Mouse (Mus musculus) limb, embryonic 11.5 days (tissue): ENCODE results near the gene Oscp1. TPM values are rescaled to one million over a fixed set of nuclear protein-coding genes. Genes with fewer than 3 reads are reported as not detected.

Experiments used
- ATAC-seq: fragments of 200-750 bp; cut with Nextera tagmentation; 2 replicates; pipeline ENCODE4 v1.8.0; 2017; ENCODE audit warnings: low read depth; ENCODE audit not compliant: insufficient number of reproducible peaks, low FRiP score, low TSS enrichment
- DNase-seq: peaks from one replicate; pipeline ENCODE4 v3.0.0-alpha.2; 2015; ENCODE audit warnings: low spot score
- H3K27ac ChIP-seq: fragments of 300-500 bp; sonication (generic); replicated peaks from 2 replicates; pipeline ENCODE4 v1.5.1; 2014; ENCODE audit warnings: low read depth, mild to moderate bottlenecking, low read length
- H3K27me3 ChIP-seq: fragments of 300-500 bp; sonication (generic); 2 replicates; pipeline ENCODE4 v1.6.1; 2014; ENCODE audit warnings: mild to moderate bottlenecking, low read length, mixed read lengths; ENCODE audit not compliant: control insufficient read depth, insufficient read depth
- H3K36me3 ChIP-seq: fragments of 300-500 bp; sonication (generic); 2 replicates; pipeline ENCODE4 v1.6.1; 2014; ENCODE audit warnings: mild to moderate bottlenecking, low read length, moderate library complexity, mixed read lengths; ENCODE audit not compliant: control insufficient read depth, insufficient read depth
- H3K4me1 ChIP-seq: fragments of 300-500 bp; sonication (generic); 2 replicates; pipeline ENCODE4 v1.6.1; 2014; ENCODE audit warnings: low read length, mixed read lengths; ENCODE audit not compliant: control insufficient read depth, insufficient read depth
- H3K4me2 ChIP-seq: fragments of 300-500 bp; sonication (generic); 2 replicates; pipeline ENCODE4 v1.6.1; 2014; ENCODE audit warnings: low read depth, mild to moderate bottlenecking, moderate library complexity; ENCODE audit not compliant: severe bottlenecking
- H3K4me3 ChIP-seq: fragments of 300-500 bp; sonication (generic); 2 replicates; pipeline ENCODE4 v1.5.1; 2014; ENCODE audit warnings: low read depth, low read length
- H3K9ac ChIP-seq: fragments of 300-500 bp; sonication (generic); 2 replicates; pipeline ENCODE4 v1.6.1; 2014; ENCODE audit warnings: mild to moderate bottlenecking, low read length
- H3K9me3 ChIP-seq: fragments of 300-500 bp; sonication (generic); 2 replicates; pipeline ENCODE4 v1.6.1; 2016; ENCODE audit warnings: low read length; ENCODE audit not compliant: control insufficient read depth
- WGBS: fragments of 180-500 bp; shearing (Covaris S2); extraction: QIAGEN DNeasy Blood & Tissue Kit; methylation state at CpG from one replicate; pipeline ENCODE4 v1.1.7; 2014; 5-methylcytosine and 5-hydroxymethylcytosine counted together
- polyA plus RNA-seq: library from polyadenylated mRNA; unstranded; fragments of >200 nt; fragmentation: Nextera tagmentation; extraction: Ambion mirVana; gene quantifications from 2 replicates; pipeline ENCODE4 v1.2.1, GENCODE M21; 2014

The Oscp1 gene
- polyA plus RNA-seq, 1 experiment from 2014 or later = 20.1 TPM

- ATAC-seq (no peak), DNase-seq (no peak)
- no peak overlapping the region for H3K4me3 ChIP-seq
- H3K4me1 ChIP-seq = peaks cover 28% of the 10 kb centered on the region
- H3K4me2 ChIP-seq = peak overlapping the region; percentile 25; the same call in 1 of the 2 replicates
- no peaks in the 10 kb centered on the region for H3K27me3 ChIP-seq
- H3K27ac ChIP-seq = peak overlapping the region; percentile 68; the same call in 1 of the 2 replicates
- 34% methylated on average over 7 of the region's 7 CpGs for WGBS
- no peaks in the 10 kb centered on the region for H3K36me3 ChIP-seq
- no peaks in the 10 kb centered on the region for H3K9me3 ChIP-seq
- H3K9ac ChIP-seq = peak overlapping the region; percentile 40; the same call in 1 of the 2 replicates
Observed at GRCm38 (mm10) chr4:126111153-126111549, 52.8 kb downstream of the Oscp1 start.

GRCm38 (mm10) chr4:126113243-126113642, 54.9 kb downstream of the Oscp1 start:
- DNase-seq (no peak), ATAC-seq (no peak)
- Histone ChIP-seq H3K4me2 (no peak overlapping the region), H3K4me1 (peaks cover 25% of the 10 kb centered on the region), H3K9me3 (no peaks in the 10 kb centered on the region), H3K4me3 (no peak overlapping the region), H3K9ac (no peak overlapping the region), H3K27me3 (no peaks in the 10 kb centered on the region), H3K36me3 (no peaks in the 10 kb centered on the region; the same call in 1 of the 2 replicates), H3K27ac (no peak overlapping the region)
- WGBS = 87% methylated on average over 4 of the region's 4 CpGs

- peak; percentile 64 for DNase-seq
- no peak for ATAC-seq
- Histone ChIP-seq H3K36me3 (no peaks in the 10 kb centered on the region; the same call in 1 of the 2 replicates), H3K27me3 (no peaks in the 10 kb centered on the region), H3K9ac (no peak overlapping the region), H3K27ac (no peak overlapping the region), H3K4me3 (no peak overlapping the region), H3K9me3 (no peaks in the 10 kb centered on the region), H3K4me2 (no peak overlapping the region), H3K4me1 (peaks cover 19% of the 10 kb centered on the region)
- WGBS = 16% methylated on average over 6 of the region's 6 CpGs
Observed at GRCm38 (mm10) chr4:126113943-126114342, 55.6 kb downstream of the Oscp1 start.

- ATAC-seq (no peak), DNase-seq (no peak)
- no peak overlapping the region for H3K9ac ChIP-seq
- no peaks in the 10 kb centered on the region; the same call in 1 of the 2 replicates for H3K36me3 ChIP-seq
- no peaks in the 10 kb centered on the region for H3K9me3 ChIP-seq
- H3K27me3 ChIP-seq = no peaks in the 10 kb centered on the region
- H3K27ac ChIP-seq = no peak overlapping the region
- H3K4me1 ChIP-seq = peaks cover 12% of the 10 kb centered on the region
- 90% methylated on average over 9 of the region's 9 CpGs for WGBS
- no peak overlapping the region for H3K4me2 ChIP-seq
- no peak overlapping the region for H3K4me3 ChIP-seq
Observed at GRCm38 (mm10) chr4:126115411-126115810, 57.0 kb downstream of the Oscp1 start.

GRCm38 (mm10) chr4:126115871-126116521, 57.6 kb downstream of the Oscp1 start:
- H3K36me3 ChIP-seq = no peaks in the 10 kb centered on the region; the same call in 1 of the 2 replicates
- no peak overlapping the region for H3K9ac ChIP-seq
- no peaks in the 10 kb centered on the region for H3K9me3 ChIP-seq
- WGBS = 76% methylated on average over 6 of the region's 6 CpGs
- no peak overlapping the region for H3K4me3 ChIP-seq
- no peak overlapping the region for H3K27ac ChIP-seq
- no peak overlapping the region for H3K4me2 ChIP-seq
- no peaks in the 10 kb centered on the region for H3K27me3 ChIP-seq
- no peak for ATAC-seq
- peaks cover 6% of the 10 kb centered on the region for H3K4me1 ChIP-seq
- DNase-seq = no peak

- no peaks in the 10 kb centered on the region; the same call in 1 of the 2 replicates for H3K36me3 ChIP-seq
- 87% methylated on average over 8 of the region's 8 CpGs for WGBS
- no peak overlapping the region for H3K9ac ChIP-seq
- DNase-seq (no peak), ATAC-seq (no peak)
- H3K27me3 ChIP-seq = no peaks in the 10 kb centered on the region
- H3K27ac ChIP-seq = no peak overlapping the region
- H3K4me1 ChIP-seq = 0 out of 2 replicates have a peak, but pooled peaks cover 3% of the 10 kb centered on the region
- H3K4me2 ChIP-seq = no peak overlapping the region
- no peaks in the 10 kb centered on the region for H3K9me3 ChIP-seq
- no peak overlapping the region for H3K4me3 ChIP-seq
Observed at GRCm38 (mm10) chr4:126117116-126117515, 58.8 kb downstream of the Oscp1 start.

- no peaks in the 10 kb centered on the region for H3K9me3 ChIP-seq
- H3K4me3 ChIP-seq = no peak overlapping the region
- H3K36me3 ChIP-seq = no peaks in the 10 kb centered on the region; the same call in 1 of the 2 replicates
- no peak overlapping the region for H3K9ac ChIP-seq
- no peak overlapping the region for H3K27ac ChIP-seq
- no peaks in the 10 kb centered on the region for H3K27me3 ChIP-seq
- H3K4me2 ChIP-seq = no peak overlapping the region
- H3K4me1 ChIP-seq = 0 out of 2 replicates have a peak, but pooled peaks cover 3% of the 10 kb centered on the region
- WGBS = 97% methylated on average over 4 of the region's 4 CpGs
- DNase-seq (no peak), ATAC-seq (no peak)
Observed at GRCm38 (mm10) chr4:126118651-126119050, 60.3 kb downstream of the Oscp1 start.

- ATAC-seq = no peak
Observed at GRCm38 (mm10) chr4:126119051-126119450, 60.7 kb downstream of the Oscp1 start.

More at GRCm38 (mm10) chr4:126119051-126119450, 60.7 kb downstream of the Oscp1 start:
- 87% methylated on average over 1 of the region's 1 CpGs for WGBS
- Histone ChIP-seq H3K4me3 (no peak overlapping the region), H3K27ac (no peak overlapping the region), H3K9ac (no peak overlapping the region), H3K36me3 (no peaks in the 10 kb centered on the region; the same call in 1 of the 2 replicates), H3K27me3 (no peaks in the 10 kb centered on the region), H3K4me1 (0 out of 2 replicates have a peak, but pooled peaks cover 3% of the 10 kb centered on the region), H3K4me2 (no peak overlapping the region), H3K9me3 (no peaks in the 10 kb centered on the region)
- DNase-seq = no peak
